8 mouse cellular contexts compared by ENCODE assay signal in the genomic region with DNA sequence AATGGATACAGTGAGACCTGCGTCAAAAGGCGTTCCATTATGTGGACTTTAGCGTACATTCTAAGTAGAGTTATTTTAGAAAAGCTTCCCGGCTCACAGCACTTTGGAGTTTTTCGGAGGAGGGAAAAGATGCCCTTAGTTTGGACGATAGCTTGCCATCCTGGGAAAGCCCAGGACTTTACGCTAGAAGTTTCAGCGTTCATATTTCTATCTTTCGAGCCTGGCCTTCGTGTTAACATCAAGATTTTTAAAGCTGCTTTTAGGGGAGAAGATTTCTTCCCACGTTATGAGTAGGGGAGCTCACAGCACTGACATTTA. TPM values are rescaled to one million over a fixed set of nuclear protein-coding genes. Genes with fewer than 3 reads are reported as not detected.
DNase-seq lines count a peak whose midpoint lies in the region; ATAC-seq and TF ChIP-seq lines count a peak whose summit lies in the region.

No protein-coding gene starts in this region.

- H3K27me3 ChIP-seq in kidney, postnatal 0 days (ENCODE audit: insufficient read depth, low read length) = no peaks in the 10 kb centered on the region
- H3K27me3 ChIP-seq in embryonic facial prominence, embryonic 12.5 days = no peaks in the 10 kb centered on the region
- no peaks in the 10 kb centered on the region for H3K27me3 ChIP-seq in intestine, embryonic 14.5 days (replicated peaks; ENCODE audit: control insufficient read depth, insufficient read depth, low read length)
- H3K27me3 ChIP-seq in midbrain, postnatal 0 days (ENCODE audit: insufficient read depth, low read length) = no peaks in the 10 kb centered on the region

- ATAC-seq in kidney, postnatal 0 days (replicated peaks; ENCODE audit: low FRiP score, low read depth) = no peak
- no peak for ATAC-seq in embryonic facial prominence, embryonic 12.5 days (ENCODE audit: insufficient number of reproducible peaks, insufficient read depth, low FRiP score, low TSS enrichment)
- ATAC-seq in intestine, embryonic 14.5 days (replicated peaks; ENCODE audit: low FRiP score, low TSS enrichment, low read depth) = no peak
- no peak for ATAC-seq in midbrain, postnatal 0 days (ENCODE audit: low FRiP score)

- WGBS in kidney, postnatal 0 days = 2% methylated on average over 11 of the region's 11 CpGs
- 2% methylated on average over 11 of the region's 11 CpGs for WGBS in embryonic facial prominence, embryonic 12.5 days
- 3% methylated on average over 11 of the region's 11 CpGs for WGBS in intestine, embryonic 14.5 days
- WGBS in midbrain, postnatal 0 days = under 1% methylated on average over 11 of the region's 11 CpGs

- no peak for TF ChIP-seq CTCF in kidney, postnatal 0 days (IDR thresholded peaks at IDR 0.05; ENCODE audit: low read depth)
- no peak for TF ChIP-seq CTCF in midbrain, postnatal 0 days (IDR thresholded peaks at IDR 0.05)

- H3K36me3 ChIP-seq in kidney, postnatal 0 days (ENCODE audit: insufficient read depth, low read length) = no peaks in the 10 kb centered on the region
- no peaks in the 10 kb centered on the region for H3K36me3 ChIP-seq in embryonic facial prominence, embryonic 12.5 days
- H3K36me3 ChIP-seq in intestine, embryonic 14.5 days (ENCODE audit: control insufficient read depth, insufficient read depth, low read length) = no peaks in the 10 kb centered on the region
- H3K36me3 ChIP-seq in midbrain, postnatal 0 days (ENCODE audit: insufficient read depth, low read length) = no peaks in the 10 kb centered on the region

- no peak overlapping the region for H3K27ac ChIP-seq in kidney, postnatal 0 days
- H3K27ac ChIP-seq in embryonic facial prominence, embryonic 12.5 days = peak overlapping the region; percentile 25; the same call in 1 of the 2 replicates
- no peak overlapping the region; the same call in 1 of the 2 replicates for H3K27ac ChIP-seq in intestine, embryonic 14.5 days (ENCODE audit: low read depth)
- no peak overlapping the region for H3K27ac ChIP-seq in midbrain, postnatal 0 days (ENCODE audit: low read depth, low read length)

- no peak for DNase-seq in kidney, postnatal 0 days (ENCODE audit: low spot score)
- DNase-seq in kidney, adult 8-10 months = no peak
- no peak for DNase-seq in intestine, embryonic 14.5 days (ENCODE audit: low spot score)
- DNase-seq in midbrain, postnatal 0 days (ENCODE audit: low spot score) = no peak
- no peak for DNase-seq in cerebellum, adult 8-10 months
- DNase-seq in left cerebral cortex, postnatal 4 days = no peak
- DNase-seq in adrenal gland, adult 2 months = no peak

- intact Hi-C loops in left cerebral cortex, postnatal 4 days (cut with DNase I) = no loop called here

- H3K4me1 ChIP-seq in kidney, postnatal 0 days (replicated peaks; ENCODE audit: insufficient read depth, low read length) = no peaks in the 10 kb centered on the region
- no peaks in the 10 kb centered on the region for H3K4me1 ChIP-seq in embryonic facial prominence, embryonic 12.5 days
- no peaks in the 10 kb centered on the region; the same call in 1 of the 2 replicates for H3K4me1 ChIP-seq in intestine, embryonic 14.5 days (replicated peaks; ENCODE audit: control insufficient read depth, insufficient read depth, low read length)
- H3K4me1 ChIP-seq in midbrain, postnatal 0 days (ENCODE audit: insufficient read depth, low read length) = no peaks in the 10 kb centered on the region

- H3K9me3 ChIP-seq in kidney, postnatal 0 days (replicated peaks; ENCODE audit: low read length) = no peaks in the 10 kb centered on the region
- H3K9me3 ChIP-seq in embryonic facial prominence, embryonic 12.5 days = no peaks in the 10 kb centered on the region
- no peaks in the 10 kb centered on the region for H3K9me3 ChIP-seq in intestine, embryonic 14.5 days (ENCODE audit: control insufficient read depth, low read length)
- no peaks in the 10 kb centered on the region for H3K9me3 ChIP-seq in midbrain, postnatal 0 days (ENCODE audit: low read length)

- peak overlapping the region; percentile 60 for H3K4me2 ChIP-seq in kidney, postnatal 0 days (ENCODE audit: low read length)
- H3K4me2 ChIP-seq in embryonic facial prominence, embryonic 12.5 days (replicated peaks) = peak overlapping the region; percentile 56
- peak overlapping the region; percentile 55 for H3K4me2 ChIP-seq in intestine, embryonic 14.5 days (ENCODE audit: low read length)
- H3K4me2 ChIP-seq in midbrain, postnatal 0 days (ENCODE audit: low read depth, low read length, poor library complexity, severe bottlenecking) = peak overlapping the region; percentile 57

- peak overlapping the region; percentile 36; the same call in 1 of the 2 replicates for H3K9ac ChIP-seq in kidney, postnatal 0 days (ENCODE audit: low read depth, low read length)
- H3K9ac ChIP-seq in embryonic facial prominence, embryonic 12.5 days = peak overlapping the region; percentile 28
- H3K9ac ChIP-seq in intestine, embryonic 14.5 days (ENCODE audit: low read length) = peak overlapping the region; percentile 40
- peak overlapping the region; percentile 48 for H3K9ac ChIP-seq in midbrain, postnatal 0 days (replicated peaks; ENCODE audit: low read length, poor library complexity, severe bottlenecking)

- peak overlapping the region; percentile 72 for H3K4me3 ChIP-seq in kidney, postnatal 0 days (replicated peaks; ENCODE audit: low read depth, low read length)
- H3K4me3 ChIP-seq in embryonic facial prominence, embryonic 12.5 days = peak overlapping the region; percentile 66
- H3K4me3 ChIP-seq in intestine, embryonic 14.5 days (ENCODE audit: low read depth, low read length) = peak overlapping the region; percentile 84
- peak overlapping the region; percentile 75 for H3K4me3 ChIP-seq in midbrain, postnatal 0 days (ENCODE audit: low read depth, low read length)

RNA-seq across cellular contexts. Expression of a gene that starts 0.9 kb away (rescaled TPM):
- 0.32 and 0.46 TPM in 2 replicates for polyA plus RNA-seq in kidney, postnatal 0 days (2015; fragmentation: Nextera tagmentation; extraction: Ambion mirVana)
- 0.18 and 0.32 TPM in 2 replicates for polyA plus RNA-seq in embryonic facial prominence, embryonic 12.5 days (2016; fragmentation: Nextera tagmentation; extraction: Ambion mirVana)
- polyA plus RNA-seq in intestine, embryonic 14.5 days (2014; fragmentation: Nextera tagmentation; extraction: Ambion mirVana) = 1.5 and 1.7 TPM in 2 replicates
- total RNA-seq in midbrain, postnatal 0 days (2014; rRNA removed) = 1.0 TPM in 2 replicates
- 0.44 and 0.63 TPM in 2 replicates for polyA plus RNA-seq in midbrain, postnatal 0 days (2015; fragmentation: Nextera tagmentation; extraction: Ambion mirVana)
- total RNA-seq in left cerebral cortex, postnatal 4 days (2021) = under 1 TPM; 0.66 to 0.90 TPM
- under 1 TPM; 0.37 to 0.83 TPM for total RNA-seq in adrenal gland, adult 2 months (2021)
- 0.06 TPM in 1 of 2 replicates, not detected in the other for polyA plus RNA-seq in adrenal gland, adult 2 months (2012; rRNA removed)

RNA-seq across cellular contexts. Expression of a gene that starts 7.4 kb away (rescaled TPM):
- not detected in 2 replicates for polyA plus RNA-seq in kidney, postnatal 0 days (2015; fragmentation: Nextera tagmentation; extraction: Ambion mirVana)
- polyA plus RNA-seq in embryonic facial prominence, embryonic 12.5 days (2016; fragmentation: Nextera tagmentation; extraction: Ambion mirVana) = not detected in 2 replicates
- not detected in 2 replicates for polyA plus RNA-seq in intestine, embryonic 14.5 days (2014; fragmentation: Nextera tagmentation; extraction: Ambion mirVana)
- not detected in 2 replicates for total RNA-seq in midbrain, postnatal 0 days (2014; rRNA removed)
- polyA plus RNA-seq in midbrain, postnatal 0 days (2015; fragmentation: Nextera tagmentation; extraction: Ambion mirVana) = not detected in 2 replicates
- total RNA-seq in left cerebral cortex, postnatal 4 days (2021) = not detected
- total RNA-seq in adrenal gland, adult 2 months (2021) = not detected
- polyA plus RNA-seq in adrenal gland, adult 2 months (2012; rRNA removed) = not detected in 2 replicates

RNA-seq across cellular contexts. Expression of a gene that starts 46.7 kb away (rescaled TPM):
- polyA plus RNA-seq in kidney, postnatal 0 days (2015; fragmentation: Nextera tagmentation; extraction: Ambion mirVana) = 18.4 and 19.9 TPM in 2 replicates
- 11.0 and 11.6 TPM in 2 replicates for polyA plus RNA-seq in embryonic facial prominence, embryonic 12.5 days (2016; fragmentation: Nextera tagmentation; extraction: Ambion mirVana)
- 7.5 and 8.3 TPM in 2 replicates for polyA plus RNA-seq in intestine, embryonic 14.5 days (2014; fragmentation: Nextera tagmentation; extraction: Ambion mirVana)
- 12.8 and 14.1 TPM in 2 replicates for total RNA-seq in midbrain, postnatal 0 days (2014; rRNA removed)
- 25.5 and 29.1 TPM in 2 replicates for polyA plus RNA-seq in midbrain, postnatal 0 days (2015; fragmentation: Nextera tagmentation; extraction: Ambion mirVana)
- 1 to 10 TPM; 5.5 to 6.9 TPM for total RNA-seq in left cerebral cortex, postnatal 4 days (2021)
- 10 to 100 TPM; 13.0 to 19.2 TPM for total RNA-seq in adrenal gland, adult 2 months (2021)
- polyA plus RNA-seq in adrenal gland, adult 2 months (2012; rRNA removed) = 0.57 and 0.68 TPM in 2 replicates

RNA-seq across cellular contexts. Expression of a gene that starts 47.5 kb away (rescaled TPM):
- polyA plus RNA-seq in kidney, postnatal 0 days (2015; fragmentation: Nextera tagmentation; extraction: Ambion mirVana) = 5.8 and 6.7 TPM in 2 replicates
- polyA plus RNA-seq in embryonic facial prominence, embryonic 12.5 days (2016; fragmentation: Nextera tagmentation; extraction: Ambion mirVana) = 7.3 and 8.3 TPM in 2 replicates
- polyA plus RNA-seq in intestine, embryonic 14.5 days (2014; fragmentation: Nextera tagmentation; extraction: Ambion mirVana) = 6.8 and 6.9 TPM in 2 replicates
- 23.3 and 23.7 TPM in 2 replicates for total RNA-seq in midbrain, postnatal 0 days (2014; rRNA removed)
- polyA plus RNA-seq in midbrain, postnatal 0 days (2015; fragmentation: Nextera tagmentation; extraction: Ambion mirVana) = 2.6 and 3.5 TPM in 2 replicates
- 10 to 100 TPM; 14.9 to 17.5 TPM for total RNA-seq in left cerebral cortex, postnatal 4 days (2021)
- total RNA-seq in adrenal gland, adult 2 months (2021) = 10 to 100 TPM; 13.9 to 17.4 TPM
- 1.2 and 1.4 TPM in 2 replicates for polyA plus RNA-seq in adrenal gland, adult 2 months (2012; rRNA removed)
